Mouse (Mus musculus) ovary, adult 18-20 months (tissue): ENCODE measurements around the gene Tas2r122.
A peak's percentile ranks its signal among the peaks of the same experiment; 100 is the strongest.

Source experiments
- DNase-seq: peaks from one replicate; pipeline ENCODE4 v3.0.0; 2022; ENCODE audit warnings: low spot score, mixed read lengths

Tas2r122 gene

DNA sequence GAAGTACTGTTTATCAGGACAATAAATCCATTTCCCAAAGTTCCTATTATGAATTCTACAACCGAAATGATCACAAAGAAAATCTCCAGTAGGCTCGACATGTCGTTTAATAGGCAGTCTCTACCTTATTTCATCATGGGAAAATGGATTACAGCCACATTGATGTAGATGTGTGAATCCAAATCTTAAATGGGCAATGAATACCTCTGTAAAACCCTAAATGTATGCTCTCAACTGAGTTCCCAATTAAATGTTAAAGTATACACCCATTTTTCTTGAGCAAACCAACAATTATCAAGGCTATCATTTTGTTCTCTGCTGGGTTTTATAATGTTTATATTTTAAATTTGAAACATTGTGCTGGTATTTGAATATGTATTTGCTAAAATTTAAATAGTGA is at the start of gene Tas2r122:
Tas2r122 (minus strand) TSS at position 101 of the 400 bp plus-strand sequence.
- DNase-seq: no peak

DNA sequence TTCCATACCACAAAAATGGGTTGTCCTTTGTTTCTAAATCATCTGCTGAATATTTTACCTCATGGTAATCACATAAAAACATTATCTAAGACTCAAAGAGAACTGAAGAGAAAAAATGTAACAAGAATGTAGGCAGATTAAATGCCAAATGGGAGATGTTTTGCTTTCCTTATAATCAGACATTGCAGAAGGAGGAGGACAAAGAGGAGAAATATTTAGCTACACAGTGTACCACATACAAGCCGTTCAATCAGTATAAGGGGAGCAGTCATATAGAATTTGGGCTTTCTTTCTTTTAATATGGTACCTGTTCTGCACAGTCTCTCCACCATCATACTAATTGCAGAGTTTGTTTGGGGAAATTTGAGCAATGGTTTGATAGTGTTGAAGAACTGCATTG is 42.7 kb upstream of the Tas2r122 start, which contains the start of gene Tas2r124:
Tas2r124 (plus strand) TSS at position 301 of the 400 bp plus-strand sequence.
- no peak for DNase-seq

DNA sequence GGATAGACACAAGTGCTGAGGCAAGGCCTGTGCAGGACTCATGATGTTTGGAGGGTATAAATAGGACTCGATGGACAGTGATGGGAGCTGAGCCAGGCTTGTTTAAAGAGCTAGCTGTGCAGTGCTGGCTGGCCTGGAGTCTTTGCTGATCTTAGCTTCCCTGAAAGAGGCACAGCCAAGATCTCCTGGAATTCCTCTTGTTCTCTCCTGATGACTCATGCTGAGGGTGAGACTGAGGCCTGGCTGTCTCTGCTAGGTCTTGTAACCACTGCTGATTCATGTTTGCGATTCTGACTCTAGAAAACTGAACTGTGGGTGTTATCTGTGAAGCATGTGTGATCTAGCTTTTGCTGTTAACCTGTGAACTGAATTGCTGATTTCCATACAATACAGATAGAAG is 38.5 kb upstream of the Tas2r122 start:
- peak; percentile 3 for DNase-seq

DNA sequence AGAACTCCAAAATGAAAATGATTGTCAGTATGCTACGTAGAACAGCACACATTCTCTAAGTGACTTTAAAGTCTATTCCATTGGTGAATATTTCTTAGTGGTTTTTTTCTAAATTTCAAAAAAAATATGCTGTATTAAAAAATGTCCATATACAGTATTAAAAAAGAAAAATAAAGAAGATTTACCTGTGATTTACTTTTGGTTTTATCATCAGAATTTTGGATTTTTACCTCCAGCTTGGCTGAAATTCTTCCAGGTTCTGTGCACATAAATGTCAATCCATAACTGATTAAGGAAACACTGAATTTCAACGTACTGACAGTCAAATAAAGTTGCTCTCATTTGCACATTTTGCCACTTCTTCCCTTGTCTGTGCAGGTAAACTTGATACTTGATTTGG is 26.2 kb upstream of the Tas2r122 start, which contains the start of gene Tas2r115:
Tas2r115 (minus strand) TSS at position 101 of the 400 bp plus-strand sequence.
- no peak for DNase-seq

DNA sequence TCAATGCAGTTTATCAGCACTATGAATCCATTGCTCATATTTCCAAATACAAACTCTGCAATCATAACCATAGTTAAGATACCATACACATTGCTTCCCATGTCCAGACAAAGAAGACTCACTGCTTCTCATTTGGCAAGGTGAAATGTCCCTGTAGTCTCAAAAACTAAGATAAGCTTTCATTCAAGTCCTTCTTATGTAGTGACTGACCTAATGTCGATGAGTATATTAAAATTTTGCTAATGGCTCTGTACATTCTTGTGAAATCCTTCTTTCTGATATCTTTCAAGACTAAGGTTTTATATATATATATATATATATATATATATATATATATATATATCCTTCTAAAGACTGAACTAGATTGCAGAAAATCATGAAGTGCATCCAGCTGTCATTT is 10.8 kb downstream of the Tas2r122 start, which contains the start of gene Tas2r121:
Tas2r121 (minus strand) TSS at position 101 of the 400 bp plus-strand sequence.
- no peak for DNase-seq

DNA sequence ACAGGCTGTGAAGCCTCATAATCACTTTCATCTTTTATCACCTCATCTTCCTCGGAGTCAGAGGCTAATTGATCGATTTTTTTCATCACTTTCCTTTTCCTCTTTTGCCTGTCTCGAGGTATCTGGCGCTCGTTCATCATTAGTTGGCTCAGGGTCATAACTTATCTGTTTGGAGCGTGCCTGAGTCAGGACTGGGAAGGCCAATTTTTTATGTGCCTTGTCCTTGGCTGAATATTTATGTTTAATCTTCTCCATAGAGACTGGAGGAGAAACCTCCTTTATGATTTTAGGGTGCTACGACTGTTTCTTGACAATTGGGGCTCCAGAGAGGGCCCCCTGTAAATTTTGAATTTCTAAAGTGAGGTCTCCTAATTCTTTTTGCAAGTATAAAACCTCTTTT is 20.1 kb downstream of the Tas2r122 start:
- peak; percentile 8 for DNase-seq
